Mouse (Mus musculus) urinary bladder, postnatal 14 days (tissue): ENCODE results near the gene Uhmk1.
A peak's percentile ranks its signal among the peaks of the same experiment; 100 is the strongest.

Experiments used
- DNase-seq: peaks from one replicate; pipeline ENCODE4 v3.0.0; 2021; ENCODE audit warnings: low spot score

Uhmk1 gene

GRCm38 (mm10) chr1:170174814-170175332, 40.3 kb downstream of the Uhmk1 start, which contains the start of gene Uap1:
TSS of gene Uap1 (minus strand) at chr1:170174957.
- peak; percentile 98 for DNase-seq

GRCm38 (mm10) chr1:170173991-170174813, 41.0 kb downstream of the Uhmk1 start:
- DNase-seq = no peak

- DNase-seq = no peak
Measured at GRCm38 (mm10) chr1:170167781-170168180, 47.4 kb downstream of the Uhmk1 start.

DNA sequence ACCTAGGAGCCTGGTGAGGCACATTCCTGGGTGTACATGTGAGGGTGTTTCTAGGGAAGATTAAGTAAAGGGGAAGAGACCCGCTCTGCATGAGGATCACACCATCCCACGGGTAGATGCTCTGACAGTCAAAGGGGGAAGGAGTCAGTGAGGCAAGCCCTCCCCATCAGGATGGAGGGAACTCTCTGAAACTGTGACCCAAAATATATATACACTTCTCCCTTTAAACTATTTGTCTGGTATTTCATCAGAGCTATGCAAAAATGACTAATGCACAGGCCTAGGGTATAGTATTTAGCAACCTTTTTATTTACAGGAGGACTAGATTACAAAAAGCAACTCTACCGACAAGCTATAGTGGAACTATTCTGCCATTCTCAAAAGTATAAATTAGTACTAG, 50.3 kb downstream of the Uhmk1 start:
- DNase-seq = no peak

DNA sequence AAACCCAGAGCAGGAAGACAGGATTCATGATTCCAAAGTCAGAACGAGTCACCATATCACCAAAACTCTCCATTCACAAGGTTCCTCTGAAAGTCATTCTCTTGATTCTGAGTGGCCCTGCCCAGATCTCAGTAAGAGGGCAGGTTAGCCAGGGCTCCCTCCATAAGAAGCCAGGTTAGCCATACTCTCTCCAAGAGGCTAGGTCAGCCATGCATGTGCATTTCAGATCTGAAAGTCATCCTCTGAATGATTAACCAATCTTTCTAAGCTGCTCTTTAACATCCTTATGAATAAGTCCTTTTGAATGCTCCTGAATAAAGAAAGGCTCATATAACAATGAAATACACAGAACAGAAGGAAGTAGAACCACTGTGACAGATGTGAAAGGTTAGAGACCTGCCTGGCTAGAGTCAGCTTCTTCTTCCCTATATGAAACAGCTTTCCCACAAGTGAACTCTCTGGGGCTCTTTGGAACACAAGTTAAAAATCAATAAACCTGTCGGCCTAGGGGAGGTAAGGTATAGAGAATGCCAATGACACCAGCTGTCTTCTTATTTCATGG, 51.1 kb downstream of the Uhmk1 start:
- no peak for DNase-seq

DNA sequence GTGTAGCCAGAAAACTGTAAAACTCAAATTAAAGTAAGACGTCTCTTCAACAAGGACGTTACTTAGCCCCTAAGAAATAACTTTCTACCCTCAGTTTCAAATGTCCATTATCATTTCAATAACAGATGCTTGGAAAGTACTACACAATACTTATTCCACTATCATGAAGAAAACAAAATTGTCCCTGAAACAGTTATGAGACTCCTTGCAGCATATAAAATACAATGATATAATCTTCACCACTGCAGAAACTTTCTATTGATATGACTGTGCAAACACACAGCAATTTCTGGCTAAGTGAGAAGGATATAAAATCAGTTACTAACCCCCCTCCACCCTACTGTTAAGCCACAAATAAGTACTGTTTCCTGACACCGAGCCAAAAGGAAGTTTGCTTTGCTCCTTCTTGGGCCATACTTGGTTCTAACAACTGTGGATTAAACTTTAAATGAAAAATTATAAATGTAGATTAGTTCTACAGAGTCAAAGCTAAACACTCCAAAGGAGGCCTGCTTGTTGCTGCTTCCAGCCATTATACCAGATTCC, 51.7 kb downstream of the Uhmk1 start:
- DNase-seq = peak; percentile 14

GRCm38 (mm10) chr1:170161852-170162251, 53.3 kb downstream of the Uhmk1 start:
- peak; percentile 59 for DNase-seq

DNA sequence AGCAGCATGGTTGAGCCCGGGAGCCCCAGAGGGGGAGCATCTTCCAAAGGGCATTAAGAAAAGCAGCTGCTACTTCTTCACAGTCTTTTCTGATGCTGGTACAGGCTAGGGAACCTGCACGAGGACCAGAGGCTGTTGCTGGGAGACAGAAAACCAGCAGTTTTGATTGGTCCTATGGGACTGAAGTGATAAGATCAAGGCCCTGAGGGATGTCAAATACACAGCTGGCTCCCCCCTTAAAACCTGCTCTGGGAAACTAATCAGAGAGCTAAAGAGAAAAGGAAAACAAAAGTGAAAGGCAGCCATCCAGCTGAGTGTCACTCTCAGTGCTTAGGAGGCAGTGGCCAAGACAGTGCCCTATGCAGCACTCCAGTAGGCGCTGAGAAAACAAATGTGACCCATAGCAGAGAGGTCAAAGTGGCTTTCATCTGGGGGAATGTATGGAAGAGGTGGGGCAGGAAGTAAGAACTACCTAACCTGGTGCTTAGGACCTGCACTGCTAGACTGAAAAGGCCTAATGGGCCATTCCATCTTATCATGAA, 54.7 kb downstream of the Uhmk1 start:
- no peak for DNase-seq

DNA sequence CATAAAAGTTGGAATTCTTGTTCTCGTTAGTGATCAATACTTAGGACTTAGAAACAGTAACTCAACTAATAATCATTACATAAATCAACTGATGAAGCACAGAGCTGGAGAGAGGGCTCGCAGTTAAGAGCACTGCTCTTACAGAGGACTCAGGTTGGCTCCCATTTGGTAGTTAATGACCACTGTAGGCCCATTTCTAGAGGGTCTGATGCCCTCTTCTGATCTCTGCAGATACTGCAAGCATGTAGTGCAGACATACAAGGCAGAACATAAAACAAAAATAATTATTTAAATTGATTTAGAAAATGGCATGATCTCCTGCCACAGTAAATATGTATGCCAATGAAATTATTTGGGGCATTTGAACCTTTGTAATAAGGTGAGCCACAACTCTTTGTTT, 55.5 kb downstream of the Uhmk1 start:
- no peak for DNase-seq

DNA sequence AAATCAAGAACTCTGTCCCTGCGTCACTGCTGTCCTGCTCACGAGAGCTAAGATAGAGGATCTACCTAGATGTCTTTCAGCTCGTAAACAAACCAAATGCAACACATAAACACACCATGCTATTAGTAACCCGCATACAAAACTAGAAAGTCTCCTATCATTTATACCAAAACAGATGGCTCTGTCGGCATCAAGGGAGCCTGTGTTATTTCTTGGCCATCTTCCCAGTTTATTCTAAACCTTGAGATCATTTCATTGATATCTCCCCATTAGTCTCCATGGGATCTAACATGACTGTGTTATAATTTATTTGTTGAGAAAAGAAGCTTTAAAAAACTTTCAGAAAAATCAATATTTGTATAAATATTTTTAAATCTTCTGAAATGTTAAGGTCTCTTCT, 59.4 kb downstream of the Uhmk1 start:
- DNase-seq = no peak

GRCm38 (mm10) chr1:170155298-170155697, 59.9 kb downstream of the Uhmk1 start:
- DNase-seq = no peak

DNA sequence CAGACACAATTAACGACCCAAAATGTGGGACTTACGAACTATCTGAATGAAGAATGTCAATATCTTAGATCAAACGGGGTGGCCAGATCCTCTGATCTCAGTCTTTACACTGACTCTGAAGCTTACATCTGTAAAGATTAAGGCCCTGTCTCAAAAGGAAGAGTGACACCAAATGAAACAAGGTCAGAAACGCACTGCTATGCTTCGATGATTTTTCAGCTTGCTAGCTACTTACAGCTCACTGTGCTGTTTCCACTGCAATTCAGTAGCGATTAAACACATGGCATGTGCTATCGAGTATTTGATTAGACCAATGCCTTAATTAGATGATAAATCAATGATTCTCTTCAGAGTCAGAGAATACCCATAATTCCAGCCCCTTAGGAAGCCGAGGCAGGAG, 61.2 kb downstream of the Uhmk1 start:
- no peak for DNase-seq

- no peak for DNase-seq
Measured at GRCm38 (mm10) chr1:170152552-170152951, 62.6 kb downstream of the Uhmk1 start.

DNA sequence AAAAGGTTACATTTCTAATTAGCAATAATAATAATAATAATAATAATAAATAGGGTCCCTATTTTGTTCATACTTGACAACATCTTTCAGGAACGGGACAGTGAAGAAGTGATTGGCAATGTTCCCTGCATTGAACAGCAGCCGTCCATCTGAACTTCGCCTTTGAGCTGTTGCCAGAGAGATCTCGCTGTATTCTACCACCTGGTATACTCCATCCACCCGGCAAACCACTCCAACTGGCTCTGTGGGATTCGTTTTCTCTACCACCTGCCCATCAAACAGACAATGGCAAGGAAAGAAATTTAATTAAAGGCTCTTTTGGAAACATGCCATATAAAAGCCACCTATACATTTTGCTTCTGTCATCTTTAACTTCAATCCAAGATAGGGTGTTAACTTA, 64.3 kb downstream of the Uhmk1 start:
- DNase-seq = no peak

DNA sequence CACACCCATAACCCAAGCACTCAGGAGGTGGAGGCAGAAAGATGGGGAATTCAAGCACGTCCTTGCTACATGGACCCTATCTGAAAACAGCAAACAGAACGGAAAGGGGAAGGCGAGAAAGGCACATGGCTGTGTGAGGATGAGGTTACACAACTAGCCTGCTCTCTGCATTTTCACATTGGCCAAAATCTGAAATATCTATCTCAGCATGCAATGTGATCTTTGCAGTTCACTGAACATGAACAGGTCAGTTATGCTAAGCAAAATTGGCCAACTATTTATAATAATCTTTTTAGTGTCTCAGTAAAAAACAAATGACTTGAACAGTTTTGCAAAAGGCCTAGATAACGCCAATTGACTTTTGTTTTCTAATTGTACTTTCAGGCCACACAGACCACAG, 65.4 kb downstream of the Uhmk1 start:
- DNase-seq = no peak

DNA sequence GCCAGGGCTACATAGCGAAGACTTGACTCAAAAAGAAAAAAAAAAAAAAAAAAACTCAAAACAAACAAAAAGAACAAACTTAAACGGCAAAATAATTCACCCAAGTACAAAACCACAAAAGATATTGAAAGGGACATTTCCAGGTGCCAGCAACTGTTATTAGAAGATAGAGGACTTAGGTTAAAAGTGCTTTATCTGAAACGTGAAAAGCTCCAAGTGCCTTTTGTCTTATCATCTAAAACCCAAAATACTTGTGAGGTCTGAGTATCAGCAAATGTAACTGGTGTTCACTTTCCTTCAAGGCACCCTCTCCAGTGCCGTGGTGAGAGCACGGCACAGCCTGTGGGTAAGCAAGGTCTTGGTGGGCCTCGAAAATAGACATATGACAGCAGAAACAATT, 66.7 kb downstream of the Uhmk1 start:
- DNase-seq = no peak

DNA sequence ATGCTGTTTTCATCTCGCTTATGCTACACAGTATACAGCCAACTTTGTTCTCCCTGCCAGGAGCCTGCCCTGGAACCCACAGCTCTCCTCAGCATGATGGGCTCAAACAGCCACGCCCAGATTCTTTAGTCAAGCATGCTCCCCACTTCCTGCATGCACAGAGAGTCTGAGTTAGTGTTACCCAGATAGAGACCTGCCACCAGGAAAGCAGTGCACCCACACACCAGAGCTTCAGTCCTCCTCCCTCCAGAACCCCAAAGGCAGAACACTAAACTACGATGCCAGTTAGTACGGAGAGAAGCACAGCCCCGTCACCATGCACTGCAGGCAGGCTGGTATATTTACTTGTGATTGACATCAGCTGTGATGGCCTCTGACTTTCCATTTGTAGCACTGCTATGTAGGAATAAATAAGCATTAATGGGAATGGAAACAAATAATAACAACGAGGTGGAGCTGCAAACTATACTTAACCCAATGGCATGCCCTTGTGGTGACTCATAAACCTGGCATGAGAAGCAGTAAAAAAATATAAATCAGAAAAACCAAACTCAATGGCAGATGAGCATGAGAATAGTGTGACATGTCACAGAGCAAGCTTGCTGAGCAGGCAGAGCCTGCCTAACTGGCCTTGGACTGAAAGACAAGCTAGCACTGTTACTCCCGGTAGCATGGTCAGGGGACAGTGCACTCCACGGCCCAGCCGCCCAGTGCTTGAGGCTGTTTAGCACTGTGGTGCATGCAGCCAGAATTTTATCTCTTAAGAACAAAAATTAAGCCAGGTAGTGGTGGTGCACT, 67.3 kb downstream of the Uhmk1 start:
- peak; percentile 80 for DNase-seq

- DNase-seq = no peak
Measured at GRCm38 (mm10) chr1:170145606-170146005, 69.6 kb downstream of the Uhmk1 start.
